ENCODE assay signal across 15 mouse cellular contexts in the genomic region with DNA sequence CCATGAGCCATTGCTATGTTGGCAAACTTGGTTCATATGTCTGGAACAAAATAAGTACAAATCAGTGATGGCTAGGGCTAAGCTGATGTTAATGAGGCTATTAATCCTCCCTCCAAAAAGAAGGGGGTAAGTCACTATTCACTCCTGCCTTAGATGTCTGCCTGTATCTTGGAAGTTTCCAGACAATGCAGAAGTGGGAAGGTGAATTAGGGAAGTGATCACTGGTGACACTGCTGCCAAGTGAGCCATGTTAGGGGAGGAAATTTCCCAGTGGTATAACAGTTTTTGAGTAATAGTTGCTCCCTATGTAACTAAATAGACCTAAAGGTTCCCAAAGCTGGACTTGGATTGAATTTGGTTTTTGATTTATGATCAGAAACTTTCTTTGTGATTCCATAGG.
"Had no signal": no experiment of that assay in that cellular context is flagged by ENCODE, and none has a peak within 500 bp of the region (broad histone marks: within the 10 kb centered on the region; RNA-seq: fewer than 3 reads in every experiment).

No protein-coding gene starts in this region.

- ATAC-seq: hindbrain, postnatal 0 days; intestine, embryonic 16.5 days had no signal

- DNase-seq: gastrocnemius, postnatal 14 days; heart, adult 11 months; heart, adult 2 months; heart, postnatal 14 days; heart, postnatal 36 days; kidney, adult 11 months; kidney, adult 2 months; kidney, adult 9 months; kidney, postnatal 14 days; kidney, postnatal 4 days; layer of hippocampus, adult 9-11 months; liver; liver, embryonic 13.5 days had no signal
